Mouse (Mus musculus) embryonic fibroblast, embryonic 13.5 days (primary cell): ENCODE measurements around the gene Mrps27. TPM values are rescaled to one million over a fixed set of nuclear protein-coding genes. Genes with fewer than 3 reads are reported as not detected.
A peak's percentile ranks its signal among the peaks of the same experiment; 100 is the strongest.

Source experiments
- H3K27ac ChIP-seq: 2 replicates; pipeline ENCODE4 v1.5.1; 2012; ENCODE audit warnings: low read length, control low read depth, inconsistent platforms; ENCODE audit not compliant: insufficient read depth
- H3K4me1 ChIP-seq: 2 replicates; pipeline ENCODE4 v1.6.1; 2011; ENCODE audit warnings: low read length; ENCODE audit not compliant: control insufficient read depth, insufficient read depth
- H3K4me3 ChIP-seq: 2 replicates; pipeline ENCODE4 v1.5.1; 2011; ENCODE audit warnings: mild to moderate bottlenecking, control low read depth, low read length; ENCODE audit not compliant: insufficient read depth
- CTCF ChIP-seq: IDR thresholded peaks from 2 replicates; pipeline ENCODE4 v1.5.1; 2011; ENCODE audit warnings: mild to moderate bottlenecking, control low read depth, low read length, moderate library complexity, borderline replicate concordance; ENCODE audit not compliant: insufficient read depth
- POLR2A ChIP-seq: IDR thresholded peaks from 2 replicates; pipeline ENCODE4 v1.6.1; 2011; ENCODE audit warnings: low read depth, mild to moderate bottlenecking, control low read depth, low read length, moderate library complexity
- polyA plus RNA-seq: library from polyadenylated mRNA; stranded (reverse); fragments of >200 nt; gene quantifications from 2 replicates; pipeline ENCODE4 v1.2.4, GENCODE M21; 2011; ENCODE audit warnings: low read depth; ENCODE audit not compliant: missing spikeins, insufficient read length

Gene Mrps27
- polyA plus RNA-seq, 1 experiment = 26.1 TPM

- TF ChIP-seq POLR2A (no peak), CTCF (no peak)
- Histone ChIP-seq H3K4me3 (no peak overlapping the region), H3K4me1 (no peaks in the 10 kb centered on the region; the same call in 1 of the 2 replicates), H3K27ac (no peak overlapping the region)
Observed at GRCm38 (mm10) chr13:99434494-99434893, 89.9 kb downstream of the Mrps27 start.

- Histone ChIP-seq H3K4me3 (no peak overlapping the region), H3K4me1 (peaks cover 3% of the 10 kb centered on the region; the same call in 1 of the 2 replicates), H3K27ac (no peak overlapping the region)
- TF ChIP-seq CTCF (no peak), POLR2A (no peak)
Observed at GRCm38 (mm10) chr13:99437051-99437450, 92.5 kb downstream of the Mrps27 start.

- no peak overlapping the region for H3K27ac ChIP-seq
- peaks cover 4% of the 10 kb centered on the region for H3K4me1 ChIP-seq
- H3K4me3 ChIP-seq = no peak overlapping the region
- TF ChIP-seq CTCF (no peak), POLR2A (no peak)
Observed at GRCm38 (mm10) chr13:99439357-99439756, 94.8 kb downstream of the Mrps27 start.

GRCm38 (mm10) chr13:99440228-99440627 is 95.6 kb downstream of the Mrps27 start:
- no peak overlapping the region for H3K4me3 ChIP-seq
- H3K27ac ChIP-seq = no peak overlapping the region
- H3K4me1 ChIP-seq = peaks cover 4% of the 10 kb centered on the region
- TF ChIP-seq POLR2A (no peak), CTCF (no peak)

GRCm38 (mm10) chr13:99441700-99442433 is 97.3 kb downstream of the Mrps27 start:
- no peak overlapping the region for H3K4me3 ChIP-seq
- H3K4me1 ChIP-seq = peaks cover 6% of the 10 kb centered on the region
- no peak for TF ChIP-seq POLR2A
- no peak for TF ChIP-seq CTCF
- H3K27ac ChIP-seq = no peak overlapping the region

GRCm38 (mm10) chr13:99442434-99443249 is 98.1 kb downstream of the Mrps27 start:
- no peak overlapping the region for H3K27ac ChIP-seq
- H3K4me1 ChIP-seq = peaks cover 11% of the 10 kb centered on the region
- TF ChIP-seq POLR2A (no peak), CTCF (no peak)
- no peak overlapping the region for H3K4me3 ChIP-seq

GRCm38 (mm10) chr13:99443484-99444175 is 99.0 kb downstream of the Mrps27 start:
- no peak overlapping the region for H3K4me3 ChIP-seq
- TF ChIP-seq CTCF (no peak), POLR2A (no peak)
- H3K27ac ChIP-seq = no peak overlapping the region
- peaks cover 13% of the 10 kb centered on the region for H3K4me1 ChIP-seq

GRCm38 (mm10) chr13:99444431-99444871 is 99.9 kb downstream of the Mrps27 start:
- H3K4me1 ChIP-seq = peaks cover 18% of the 10 kb centered on the region
- H3K27ac ChIP-seq = no peak overlapping the region
- TF ChIP-seq POLR2A = no peak
- no peak for TF ChIP-seq CTCF
- H3K4me3 ChIP-seq = no peak overlapping the region

GRCm38 (mm10) chr13:99444880-99445279 is 100.3 kb downstream of the Mrps27 start:
- Histone ChIP-seq H3K4me3 (no peak overlapping the region), H3K27ac (no peak overlapping the region), H3K4me1 (peaks cover 18% of the 10 kb centered on the region)
- TF ChIP-seq CTCF (no peak), POLR2A (no peak)

- TF ChIP-seq POLR2A (no peak), CTCF (no peak)
- Histone ChIP-seq H3K27ac (peak overlapping the region; percentile 71), H3K4me1 (peaks cover 16% of the 10 kb centered on the region), H3K4me3 (no peak overlapping the region)
Observed at GRCm38 (mm10) chr13:99447002-99447401, 102.4 kb downstream of the Mrps27 start.
